Mouse (Mus musculus): ENCODE measurements at regions not wholly inside any gene's neighbourhood (a gene's known extent, or its start where the extent isn't known, plus 50 kb on each side); places are given as distances from the start of the nearest gene placed in this dataset.
A peak's percentile ranks its signal among the peaks of the same experiment; 100 is the strongest.

DNA sequence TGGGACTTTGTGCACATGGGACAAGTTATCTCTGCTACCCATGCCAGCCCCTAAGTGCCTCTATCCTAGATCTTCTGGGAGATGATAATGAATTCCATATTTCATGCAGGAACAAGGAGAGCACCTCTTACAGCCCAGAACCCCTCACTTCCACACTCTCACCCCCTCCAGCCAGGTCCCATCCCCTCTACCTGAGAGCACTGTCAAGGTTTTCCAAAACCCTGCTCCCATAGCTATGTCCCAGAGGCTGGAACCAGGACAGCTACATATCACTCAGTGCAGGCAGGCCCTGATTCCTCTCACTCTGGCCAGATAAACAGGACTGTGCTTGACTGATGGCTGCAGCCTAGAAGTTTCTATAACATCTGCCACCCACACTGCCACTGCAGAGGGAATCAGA is 125.3 kb upstream of the Irx4 start:
- DNase-seq: no peak
- TF ChIP-seq CTCF (IDR thresholded peaks at IDR 0.05; ENCODE audit: borderline replicate concordance, control insufficient read depth, extremely low read depth, insufficient read depth, low read length, poor library complexity): no peak
- Histone ChIP-seq H3K4me3 (ENCODE audit: control insufficient read depth, insufficient read depth, low read length) (no peak overlapping the region), H3K4me1 (replicated peaks; ENCODE audit: control insufficient read depth, insufficient read depth, low read length) (no peaks in the 10 kb centered on the region), H3K27ac (ENCODE audit: control insufficient read depth, insufficient read depth, low read length) (no peak overlapping the region), H3K27me3 (ENCODE audit: control insufficient read depth, insufficient read depth, low read length) (no peaks in the 10 kb centered on the region), H3K36me3 (ENCODE audit: control insufficient read depth, insufficient read depth, low read length) (no peaks in the 10 kb centered on the region)

DNA sequence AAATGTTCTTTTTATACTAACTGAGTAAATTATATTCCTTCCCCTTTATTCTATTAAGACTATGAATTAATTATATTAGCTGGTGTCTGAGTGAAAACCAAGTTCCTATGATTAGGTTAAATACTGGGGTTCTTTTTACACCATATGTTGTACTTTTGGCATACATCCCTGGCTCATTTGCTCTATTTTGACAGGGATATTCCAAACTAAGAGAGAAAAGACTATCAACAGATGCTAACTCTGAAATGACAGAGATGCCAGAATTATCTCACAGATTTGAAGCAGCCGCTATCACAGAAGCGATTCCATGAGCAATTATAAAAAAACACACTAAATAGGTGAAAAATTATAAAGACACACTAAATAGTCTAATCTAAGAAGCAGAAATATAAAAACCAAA is 119.0 kb upstream of the Irx4 start:
- no peak overlapping the region for H3K4me3 ChIP-seq (ENCODE audit: control insufficient read depth, insufficient read depth, low read length)
- WGBS: 95% methylated on average over 2 of the region's 2 CpGs
- H3K27me3 ChIP-seq (ENCODE audit: control insufficient read depth, insufficient read depth, low read length): no peaks in the 10 kb centered on the region
- TF ChIP-seq POLR2A (IDR thresholded peaks at IDR 0.05; ENCODE audit: control insufficient read depth, extremely low read depth, insufficient read depth, low read length, poor library complexity) (no peak), CTCF (IDR thresholded peaks at IDR 0.05; ENCODE audit: borderline replicate concordance, control insufficient read depth, extremely low read depth, insufficient read depth, low read length, poor library complexity) (no peak)
- no peak for DNase-seq
- no peak overlapping the region for H3K27ac ChIP-seq (ENCODE audit: control insufficient read depth, insufficient read depth, low read length)
- no peaks in the 10 kb centered on the region for H3K36me3 ChIP-seq (ENCODE audit: control insufficient read depth, insufficient read depth, low read length)
- no peaks in the 10 kb centered on the region for H3K4me1 ChIP-seq (replicated peaks; ENCODE audit: control insufficient read depth, insufficient read depth, low read length)

DNA sequence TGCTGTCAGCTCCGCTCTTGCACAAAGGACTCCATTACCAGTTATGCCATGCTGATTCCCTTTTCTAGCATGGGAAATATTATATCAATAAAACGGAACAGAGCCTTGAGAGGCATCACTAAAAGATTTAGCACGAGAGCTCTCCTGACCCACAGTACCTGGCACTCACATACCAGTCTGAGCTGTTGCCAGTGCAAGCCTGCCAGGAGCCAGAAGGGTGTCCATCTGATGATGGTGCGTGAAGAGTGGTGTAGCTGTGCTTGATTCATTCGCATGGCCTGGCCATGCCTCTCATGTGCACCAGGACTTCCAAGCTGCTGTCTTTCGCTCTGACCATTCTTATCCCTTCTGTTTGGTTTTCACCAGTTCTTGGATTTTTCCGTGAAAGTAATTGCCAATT is 102.3 kb upstream of the Irx4 start:
- no peak overlapping the region for H3K27ac ChIP-seq (ENCODE audit: control insufficient read depth, insufficient read depth, low read length)
- no peaks in the 10 kb centered on the region for H3K27me3 ChIP-seq (ENCODE audit: control insufficient read depth, insufficient read depth, low read length)
- no peak for DNase-seq
- WGBS: 87% methylated on average over 7 of the region's 7 CpGs
- H3K36me3 ChIP-seq (ENCODE audit: control insufficient read depth, insufficient read depth, low read length): no peaks in the 10 kb centered on the region
- H3K4me3 ChIP-seq (ENCODE audit: control insufficient read depth, insufficient read depth, low read length): no peak overlapping the region
- H3K4me1 ChIP-seq (replicated peaks; ENCODE audit: control insufficient read depth, insufficient read depth, low read length): no peaks in the 10 kb centered on the region; the same call in 1 of the 2 replicates
- TF ChIP-seq POLR2A (IDR thresholded peaks at IDR 0.05; ENCODE audit: control insufficient read depth, extremely low read depth, insufficient read depth, low read length, poor library complexity) (no peak), CTCF (IDR thresholded peaks at IDR 0.05; ENCODE audit: borderline replicate concordance, control insufficient read depth, extremely low read depth, insufficient read depth, low read length, poor library complexity) (no peak)

DNA sequence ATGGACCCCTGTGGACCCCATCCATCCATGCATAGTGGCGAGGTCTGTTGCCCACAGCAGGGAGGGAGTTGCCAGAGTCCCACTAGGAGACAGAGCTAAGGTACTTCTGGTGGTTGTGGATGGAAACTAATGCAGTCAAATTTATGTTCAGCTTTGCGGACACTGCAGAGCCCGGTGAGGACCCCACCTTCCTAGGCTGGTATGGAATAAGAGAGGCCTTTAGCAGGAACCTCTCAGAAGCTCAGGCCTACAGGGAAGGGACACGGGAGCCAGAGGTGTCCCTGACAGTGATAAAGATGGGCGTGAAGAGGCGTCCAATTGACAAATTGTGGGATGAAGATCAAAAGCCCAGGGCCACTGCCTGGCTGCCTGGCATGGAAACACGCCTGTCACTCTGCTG is 100.8 kb upstream of the Irx4 start:
- TF ChIP-seq CTCF (IDR thresholded peaks at IDR 0.05; ENCODE audit: borderline replicate concordance, control insufficient read depth, extremely low read depth, insufficient read depth, low read length, poor library complexity) (no peak), POLR2A (IDR thresholded peaks at IDR 0.05; ENCODE audit: control insufficient read depth, extremely low read depth, insufficient read depth, low read length, poor library complexity) (no peak)
- 47% methylated on average over 7 of the region's 7 CpGs for WGBS
- no peak overlapping the region for H3K27ac ChIP-seq (ENCODE audit: control insufficient read depth, insufficient read depth, low read length)
- no peaks in the 10 kb centered on the region for H3K36me3 ChIP-seq (ENCODE audit: control insufficient read depth, insufficient read depth, low read length)
- no peak overlapping the region for H3K4me3 ChIP-seq (ENCODE audit: control insufficient read depth, insufficient read depth, low read length)
- DNase-seq: no peak
- no peaks in the 10 kb centered on the region; the same call in 1 of the 2 replicates for H3K4me1 ChIP-seq (replicated peaks; ENCODE audit: control insufficient read depth, insufficient read depth, low read length)
- no peaks in the 10 kb centered on the region for H3K27me3 ChIP-seq (ENCODE audit: control insufficient read depth, insufficient read depth, low read length)

DNA sequence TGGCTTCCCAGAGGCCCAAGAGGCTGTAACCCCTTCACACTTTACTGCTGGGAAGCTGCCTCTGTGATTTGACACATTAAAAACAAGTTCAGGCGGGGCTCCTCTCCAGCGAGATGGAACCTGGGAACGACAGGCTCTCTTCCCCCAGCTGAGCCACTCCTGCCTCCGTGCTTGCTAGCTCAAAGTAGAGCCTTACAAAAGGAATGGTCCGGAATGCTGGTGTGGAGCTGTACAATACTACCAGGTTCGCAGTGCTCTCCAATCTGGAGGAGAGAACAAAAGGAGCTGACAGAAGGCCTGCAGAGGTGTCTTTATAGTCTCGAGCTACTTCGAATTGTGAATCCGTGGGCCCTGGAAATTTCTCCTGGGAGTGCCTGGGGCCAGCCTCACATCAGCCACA is 100.4 kb upstream of the Irx4 start:
- Histone ChIP-seq H3K4me3 (ENCODE audit: control insufficient read depth, insufficient read depth, low read length) (no peak overlapping the region), H3K27me3 (ENCODE audit: control insufficient read depth, insufficient read depth, low read length) (no peaks in the 10 kb centered on the region), H3K27ac (ENCODE audit: control insufficient read depth, insufficient read depth, low read length) (no peak overlapping the region), H3K36me3 (ENCODE audit: control insufficient read depth, insufficient read depth, low read length) (no peaks in the 10 kb centered on the region), H3K4me1 (replicated peaks; ENCODE audit: control insufficient read depth, insufficient read depth, low read length) (no peaks in the 10 kb centered on the region; the same call in 1 of the 2 replicates)
- WGBS: 19% methylated on average over 9 of the region's 9 CpGs
- DNase-seq: no peak
- no peak for TF ChIP-seq CTCF (IDR thresholded peaks at IDR 0.05; ENCODE audit: borderline replicate concordance, control insufficient read depth, extremely low read depth, insufficient read depth, low read length, poor library complexity)
- TF ChIP-seq POLR2A (IDR thresholded peaks at IDR 0.05; ENCODE audit: control insufficient read depth, extremely low read depth, insufficient read depth, low read length, poor library complexity): no peak

DNA sequence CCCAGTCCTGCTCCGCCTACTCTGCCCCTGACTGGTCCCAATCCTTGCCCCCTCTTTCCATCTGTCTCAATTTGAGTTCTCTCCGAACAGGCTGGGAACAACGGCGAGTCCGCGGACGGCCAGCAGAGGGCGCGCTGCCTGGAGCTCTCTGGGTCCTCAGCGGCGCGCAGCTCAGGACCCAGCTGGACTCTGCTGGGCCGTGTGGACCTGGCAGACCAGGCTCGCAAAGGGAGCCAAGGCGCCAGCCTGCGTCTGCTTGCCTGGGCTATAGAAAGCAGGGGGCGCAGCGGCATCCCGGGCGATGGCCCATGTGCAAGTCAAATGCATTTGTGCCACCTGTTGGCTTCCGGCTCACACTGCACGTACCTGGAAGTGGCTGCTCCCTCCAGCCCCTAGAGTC is 100.0 kb upstream of the Irx4 start:
- TF ChIP-seq CTCF (IDR thresholded peaks at IDR 0.05; ENCODE audit: borderline replicate concordance, control insufficient read depth, extremely low read depth, insufficient read depth, low read length, poor library complexity) (peak; percentile 91), POLR2A (IDR thresholded peaks at IDR 0.05; ENCODE audit: control insufficient read depth, extremely low read depth, insufficient read depth, low read length, poor library complexity) (no peak)
- 5% methylated on average over 22 of the region's 22 CpGs for WGBS
- Histone ChIP-seq H3K27ac (ENCODE audit: control insufficient read depth, insufficient read depth, low read length) (no peak overlapping the region), H3K4me1 (replicated peaks; ENCODE audit: control insufficient read depth, insufficient read depth, low read length) (no peaks in the 10 kb centered on the region; the same call in 1 of the 2 replicates), H3K4me3 (ENCODE audit: control insufficient read depth, insufficient read depth, low read length) (no peak overlapping the region), H3K27me3 (ENCODE audit: control insufficient read depth, insufficient read depth, low read length) (no peaks in the 10 kb centered on the region), H3K36me3 (ENCODE audit: control insufficient read depth, insufficient read depth, low read length) (no peaks in the 10 kb centered on the region)
- peak; percentile 30 for DNase-seq

DNA sequence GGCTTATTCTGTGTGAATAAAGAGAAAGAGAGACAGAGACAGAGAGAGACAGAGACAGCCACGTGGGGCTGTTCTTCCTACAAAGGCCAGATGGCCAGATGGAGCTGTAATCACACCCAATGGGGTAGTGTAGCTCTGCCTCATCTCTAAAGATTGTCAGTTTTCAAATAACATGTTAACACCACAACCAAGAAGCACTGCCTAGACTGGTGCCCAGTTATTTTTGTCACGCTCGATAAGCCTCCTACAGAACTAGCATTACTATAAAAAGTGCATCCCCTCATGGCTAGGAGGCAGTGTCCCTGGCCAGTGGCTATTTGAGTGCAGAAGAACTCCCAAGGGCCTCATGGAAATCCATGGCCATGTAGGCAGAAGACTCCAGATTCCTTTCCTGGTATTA is 90.0 kb upstream of the Irx4 start:
- Histone ChIP-seq H3K27ac (ENCODE audit: control insufficient read depth, insufficient read depth, low read length) (no peak overlapping the region), H3K36me3 (ENCODE audit: control insufficient read depth, insufficient read depth, low read length) (no peaks in the 10 kb centered on the region)

More for the DNA sequence above, 90.0 kb upstream of the Irx4 start:
- no peaks in the 10 kb centered on the region for H3K4me1 ChIP-seq (replicated peaks; ENCODE audit: control insufficient read depth, insufficient read depth, low read length)
- H3K27me3 ChIP-seq (ENCODE audit: control insufficient read depth, insufficient read depth, low read length): no peaks in the 10 kb centered on the region
- no peak overlapping the region for H3K4me3 ChIP-seq (ENCODE audit: control insufficient read depth, insufficient read depth, low read length)
- 81% methylated on average over 3 of the region's 3 CpGs for WGBS
- TF ChIP-seq POLR2A (IDR thresholded peaks at IDR 0.05; ENCODE audit: control insufficient read depth, extremely low read depth, insufficient read depth, low read length, poor library complexity) (no peak), CTCF (IDR thresholded peaks at IDR 0.05; ENCODE audit: borderline replicate concordance, control insufficient read depth, extremely low read depth, insufficient read depth, low read length, poor library complexity) (no peak)
- DNase-seq: no peak
